Mouse (Mus musculus) thymus, adult 2 months (tissue): Measurements from ENCODE around the gene Mcm2. TPM values are rescaled to one million over a fixed set of nuclear protein-coding genes. Genes with fewer than 3 reads are reported as not detected.

ENCODE experiments used
- DNase-seq: peaks from one replicate; pipeline ENCODE4 v3.0.0; 2021
- H3K27ac ChIP-seq: fragments of 200-500 bp; 2 replicates; pipeline ENCODE4 v1.5.1; 2012; ENCODE audit warnings: low read length, control low read depth; ENCODE audit not compliant: control insufficient read depth, insufficient read depth
- H3K27me3 ChIP-seq: fragments of 200-500 bp; 2 replicates; pipeline ENCODE4 v1.6.1; 2012; ENCODE audit warnings: mild to moderate bottlenecking, low read length, moderate library complexity, mixed read lengths; ENCODE audit not compliant: control insufficient read depth, insufficient read depth
- H3K36me3 ChIP-seq: fragments of 200-500 bp; 2 replicates; pipeline ENCODE4 v1.6.1; 2012; ENCODE audit warnings: mild to moderate bottlenecking, low read length, moderate library complexity; ENCODE audit not compliant: control insufficient read depth, insufficient read depth
- H3K4me1 ChIP-seq: fragments of 200-500 bp; replicated peaks from 2 replicates; pipeline ENCODE4 v1.6.1; 2012; ENCODE audit warnings: low read length; ENCODE audit not compliant: control insufficient read depth, insufficient read depth
- H3K4me3 ChIP-seq: fragments of 200-500 bp; 2 replicates; pipeline ENCODE4 v1.5.1; 2012; ENCODE audit warnings: mild to moderate bottlenecking, low read length, control low read depth, moderate library complexity; ENCODE audit not compliant: control insufficient read depth, insufficient read depth
- CTCF ChIP-seq: fragments of 200-500 bp; IDR thresholded peaks from 2 replicates; pipeline ENCODE4 v1.5.1; 2012; ENCODE audit warnings: mild to moderate bottlenecking, control low read depth, low read length, moderate library complexity, borderline replicate concordance; ENCODE audit not compliant: control insufficient read depth, poor library complexity, insufficient read depth; ENCODE audit errors: extremely low read depth
- POLR2A ChIP-seq: fragments of 200-500 bp; IDR thresholded peaks from 2 replicates; pipeline ENCODE4 v1.6.1; 2012; ENCODE audit warnings: mild to moderate bottlenecking, low read length, control low read depth, moderate library complexity; ENCODE audit not compliant: control insufficient read depth, poor library complexity, insufficient read depth; ENCODE audit errors: extremely low read depth
- WGBS: fragments of 180-500 bp; shearing (Covaris S2); methylation state at CpG from one replicate; pipeline ENCODE4 v1.1.7; 2018; 5-methylcytosine and 5-hydroxymethylcytosine counted together
- polyA plus RNA-seq: library from polyadenylated mRNA; depleted of rRNA; stranded (reverse); fragments of >200 nt; gene quantifications from 2 replicates; pipeline ENCODE4 v1.2.3, GENCODE M21; 2012; rRNA removed

Gene Mcm2
- polyA plus RNA-seq, 1 experiment: 169 TPM

DNA sequence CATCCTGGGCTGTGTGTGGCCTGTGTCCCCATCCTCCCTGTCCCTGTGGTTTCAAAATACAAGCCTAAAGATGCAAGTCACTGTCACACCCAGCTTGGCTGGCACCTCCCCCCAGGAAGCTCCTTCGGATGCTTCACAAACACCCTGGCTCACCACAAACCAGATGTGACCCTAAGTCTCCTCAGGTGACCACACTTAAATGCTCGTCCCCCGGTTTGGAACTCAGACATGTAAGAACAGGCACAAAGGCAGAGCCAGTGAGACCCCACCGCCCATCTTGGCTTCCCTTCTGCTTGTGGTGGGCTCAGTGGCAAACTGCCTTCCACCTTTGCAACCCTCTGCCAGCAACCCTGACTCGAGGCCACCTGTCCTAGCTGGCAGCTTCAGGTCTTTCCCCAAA lies 63.5 kb downstream of the Mcm2 start:
- no peak overlapping the region for H3K27ac ChIP-seq
- peaks cover 29% of the 10 kb centered on the region for H3K4me1 ChIP-seq
- no peak for DNase-seq
- H3K36me3 ChIP-seq: peaks cover 18% of the 10 kb centered on the region
- 3% methylated on average over 5 of the region's 5 CpGs for WGBS
- no peaks in the 10 kb centered on the region for H3K27me3 ChIP-seq
- TF ChIP-seq CTCF (no peak), POLR2A (no peak)
- no peak overlapping the region for H3K4me3 ChIP-seq

Other genes with a start within 250 kb of the Mcm2 start
- gene Mgll, start 174.4 kb downstream of the Mcm2 start, polyA plus RNA-seq: 60.3 and 61.4 TPM in 2 replicates
- 204 and 239 TPM in 2 replicates for gene Abtb1, start 56.8 kb downstream of the Mcm2 start, polyA plus RNA-seq
- 95.8 and 100.0 TPM in 2 replicates for gene Podxl2, start 23.7 kb downstream of the Mcm2 start, polyA plus RNA-seq
- 300 and 366 TPM in 2 replicates for gene Tpra1, start 3.5 kb upstream of the Mcm2 start, polyA plus RNA-seq